Mouse (Mus musculus) stomach, embryonic 16.5 days (tissue): ENCODE results near the gene Tctn3. TPM values are rescaled to one million over a fixed set of nuclear protein-coding genes. Genes with fewer than 3 reads are reported as not detected.
"Not testable (repeated sequence)": the region's sequence is repeated elsewhere in the genome, so short reads cannot be mapped to it uniquely, and the experiment has no call there.

Experiments used
- ATAC-seq: fragments of 200-750 bp; cut with Nextera tagmentation; 2 replicates; pipeline ENCODE4 v1.8.0; 2017; ENCODE audit warnings: moderate number of reproducible peaks, moderate TSS enrichment; ENCODE audit not compliant: insufficient read depth, low FRiP score
- H3K27ac ChIP-seq: fragments of 300-500 bp; sonication (generic); 2 replicates; pipeline ENCODE4 v1.5.1; 2014; ENCODE audit warnings: low read length
- H3K27me3 ChIP-seq: fragments of 300-500 bp; sonication (generic); 2 replicates; pipeline ENCODE4 v1.6.1; 2014; ENCODE audit warnings: low read length, control low read depth, mixed read lengths; ENCODE audit not compliant: control insufficient read depth, insufficient read depth
- H3K36me3 ChIP-seq: fragments of 300-500 bp; sonication (generic); 2 replicates; pipeline ENCODE4 v1.6.1; 2014; ENCODE audit warnings: low read length; ENCODE audit not compliant: control insufficient read depth, insufficient read depth
- H3K4me1 ChIP-seq: fragments of 300-500 bp; sonication (generic); 2 replicates; pipeline ENCODE4 v1.6.1; 2014; ENCODE audit warnings: low read length, control low read depth, mixed read lengths; ENCODE audit not compliant: control insufficient read depth, insufficient read depth
- H3K4me2 ChIP-seq: fragments of 300-500 bp; sonication (generic); 2 replicates; pipeline ENCODE4 v1.6.1; 2014; ENCODE audit warnings: low read depth, low read length, mixed read lengths
- H3K4me3 ChIP-seq: fragments of 300-500 bp; sonication (generic); replicated peaks from 2 replicates; pipeline ENCODE4 v1.5.1; 2014; ENCODE audit warnings: mild to moderate bottlenecking, low read length
- H3K9ac ChIP-seq: fragments of 300-500 bp; sonication (generic); 2 replicates; pipeline ENCODE4 v1.6.1; 2014; ENCODE audit warnings: low read length
- H3K9me3 ChIP-seq: fragments of 300-500 bp; sonication (generic); replicated peaks from 2 replicates; pipeline ENCODE4 v1.6.1; 2016; ENCODE audit warnings: low read length, control low read depth; ENCODE audit not compliant: control insufficient read depth
- WGBS: fragments of 180-500 bp; shearing (Covaris S2); extraction: QIAGEN DNeasy Blood & Tissue Kit; methylation state at CpG from one replicate; pipeline ENCODE4 v1.1.7; 2014; 5-methylcytosine and 5-hydroxymethylcytosine counted together
- polyA plus RNA-seq: library from polyadenylated mRNA; unstranded; fragments of >200 nt; fragmentation: Nextera tagmentation; extraction: Ambion mirVana; gene quantifications from 2 replicates; pipeline ENCODE4 v1.2.1, GENCODE M21; 2015

Gene Tctn3
- polyA plus RNA-seq, 1 experiment from 2014 or later, result 9.2 TPM

DNA sequence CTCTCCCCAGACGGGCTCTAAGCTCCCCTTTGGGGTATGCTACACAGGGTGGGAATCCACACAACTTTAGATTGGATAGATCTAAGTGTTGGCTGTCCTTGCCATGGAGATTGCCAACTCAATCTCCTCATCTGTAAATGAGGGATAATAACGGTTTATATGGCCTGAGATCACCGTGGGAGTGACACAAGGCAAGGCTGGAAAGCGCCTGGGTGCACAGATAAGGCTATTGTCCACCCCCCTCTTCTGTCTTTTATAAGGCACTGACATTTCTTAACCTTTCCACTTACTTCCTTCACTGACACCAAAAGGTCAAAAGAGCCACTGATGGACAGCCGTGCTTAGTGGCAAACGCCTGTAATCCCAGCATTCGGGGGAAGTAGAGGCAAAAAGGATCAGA lies 25.1 kb downstream of the Tctn3 start:
- WGBS, result 56% methylated on average over 7 of the region's 7 CpGs
- H3K36me3 ChIP-seq, result no peaks in the 10 kb centered on the region
- H3K27ac ChIP-seq, result no peak overlapping the region
- H3K9me3 ChIP-seq, result no peaks in the 10 kb centered on the region
- H3K4me3 ChIP-seq, result peak overlapping the region; percentile 91
- 0 out of 2 replicates have a peak, but pooled peaks cover 7% of the 10 kb centered on the region for H3K4me1 ChIP-seq
- H3K27me3 ChIP-seq, result no peaks in the 10 kb centered on the region
- H3K9ac ChIP-seq, result no peak overlapping the region
- ATAC-seq, result no peak
- H3K4me2 ChIP-seq, result peak overlapping the region; percentile 95

DNA sequence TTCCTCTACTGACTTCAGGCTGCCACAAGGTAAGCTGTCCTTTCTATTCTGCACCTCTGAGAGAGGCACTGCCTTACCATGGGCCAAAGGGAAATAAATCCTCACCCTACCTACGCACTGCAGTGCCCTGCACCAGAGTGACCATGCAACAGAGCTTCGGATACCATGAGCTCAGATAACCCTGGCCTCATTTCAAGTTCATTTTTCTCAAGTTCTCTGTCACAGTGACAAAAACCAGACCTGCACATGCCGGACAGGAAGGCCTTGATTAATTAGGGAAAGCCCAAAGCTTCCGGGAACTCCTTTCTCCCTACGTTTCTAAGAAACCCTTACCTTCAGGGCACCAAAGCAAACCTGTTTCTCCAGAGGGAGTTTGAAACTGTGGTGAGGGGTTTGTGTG lies 30.4 kb downstream of the Tctn3 start:
- no peak overlapping the region for H3K4me3 ChIP-seq
- no peaks in the 10 kb centered on the region for H3K27me3 ChIP-seq
- 39% methylated on average over 5 of the region's 5 CpGs for WGBS
- no peaks in the 10 kb centered on the region for H3K9me3 ChIP-seq
- no peak overlapping the region for H3K9ac ChIP-seq
- 0 out of 2 replicates have a peak, but pooled peaks cover under 1% of the 10 kb centered on the region for H3K4me1 ChIP-seq
- ATAC-seq, result no peak
- no peak overlapping the region for H3K27ac ChIP-seq
- peaks cover 12% of the 10 kb centered on the region for H3K36me3 ChIP-seq
- no peak overlapping the region for H3K4me2 ChIP-seq

DNA sequence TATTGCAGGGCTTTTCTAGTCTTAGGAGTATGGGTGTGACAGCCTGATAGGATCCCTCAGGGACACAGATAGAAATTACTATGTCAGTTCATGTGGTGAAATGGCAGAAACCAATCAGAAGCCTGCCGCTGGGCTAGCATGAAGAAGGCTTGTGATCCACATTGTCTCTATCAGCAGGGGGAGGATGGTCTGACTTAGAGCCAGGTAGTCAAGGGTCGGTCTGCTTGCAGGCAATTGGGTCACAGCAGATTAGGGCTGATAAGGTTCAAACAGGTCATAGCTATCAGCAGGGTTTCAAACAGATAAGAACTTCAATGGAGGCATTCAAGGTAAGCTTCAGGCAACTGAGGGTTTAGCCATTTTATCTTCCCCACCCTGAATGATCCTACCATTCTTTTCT lies 31.1 kb downstream of the Tctn3 start:
- peaks cover 14% of the 10 kb centered on the region for H3K36me3 ChIP-seq
- H3K27ac ChIP-seq, result no peak overlapping the region
- no peak for ATAC-seq
- no peak overlapping the region for H3K4me3 ChIP-seq
- 75% methylated on average over 2 of the region's 2 CpGs for WGBS
- H3K9ac ChIP-seq, result no peak overlapping the region
- H3K4me1 ChIP-seq, result no peaks in the 10 kb centered on the region
- H3K9me3 ChIP-seq, result no peaks in the 10 kb centered on the region
- H3K4me2 ChIP-seq, result no peak overlapping the region
- H3K27me3 ChIP-seq, result no peaks in the 10 kb centered on the region

DNA sequence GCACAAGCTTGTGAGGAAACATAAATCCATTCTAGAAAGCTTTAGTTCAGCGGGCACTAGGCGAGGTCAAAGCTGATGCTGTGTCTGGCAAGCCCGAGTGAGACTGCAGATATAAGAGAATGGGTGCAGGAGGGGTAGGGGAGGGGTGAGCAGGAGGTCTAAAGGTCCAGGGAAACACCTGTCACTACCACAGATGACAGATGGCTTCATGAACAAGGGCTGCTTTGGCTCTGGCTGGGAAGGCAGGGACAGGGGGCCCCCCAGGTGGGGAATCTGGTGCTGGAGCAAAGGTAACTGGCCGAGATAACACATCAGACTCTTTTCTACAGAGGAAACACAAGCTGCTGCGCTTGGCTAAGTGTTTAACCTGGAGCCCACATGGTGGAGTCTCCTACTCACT lies 36.6 kb downstream of the Tctn3 start:
- WGBS, result 51% methylated on average over 5 of the region's 5 CpGs
- H3K36me3 ChIP-seq, result peaks cover 31% of the 10 kb centered on the region
- H3K4me1 ChIP-seq, result no peaks in the 10 kb centered on the region
- no peak overlapping the region for H3K4me2 ChIP-seq
- peaks cover 4% of the 10 kb centered on the region; the same call in 1 of the 2 replicates for H3K9me3 ChIP-seq
- ATAC-seq, result peak; percentile 81
- no peaks in the 10 kb centered on the region for H3K27me3 ChIP-seq
- H3K9ac ChIP-seq, result no peak overlapping the region
- H3K27ac ChIP-seq, result peak overlapping the region; percentile 26
- no peak overlapping the region for H3K4me3 ChIP-seq

DNA sequence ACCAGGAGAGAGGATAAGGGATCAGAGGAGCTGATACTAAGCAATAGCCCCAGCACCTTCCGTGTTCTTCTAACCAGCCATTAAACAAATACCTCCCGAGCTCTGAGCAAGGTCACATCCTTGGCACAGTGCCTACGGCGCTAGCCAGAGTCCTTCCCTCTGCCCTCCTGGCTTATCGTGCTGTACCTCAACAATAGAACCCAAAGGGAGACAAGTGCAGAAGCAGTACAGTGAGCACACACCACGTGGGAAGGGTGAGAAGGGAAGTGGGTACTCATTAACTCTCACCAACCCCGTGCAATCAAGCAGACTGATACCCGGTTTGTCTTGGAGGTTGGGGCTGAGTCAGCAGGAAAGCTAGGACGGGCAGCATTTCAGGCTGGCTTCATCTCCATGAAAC lies 41.3 kb downstream of the Tctn3 start:
- Histone ChIP-seq H3K4me2 (no peak overlapping the region), H3K4me1 (no peaks in the 10 kb centered on the region), H3K27me3 (no peaks in the 10 kb centered on the region), H3K27ac (0 out of 2 replicates have a peak overlapping the region, but pooled peaks have one; percentile 41), H3K36me3 (peaks cover 37% of the 10 kb centered on the region), H3K9ac (no peak overlapping the region), H3K9me3 (peaks cover 12% of the 10 kb centered on the region), H3K4me3 (no peak overlapping the region)
- WGBS, result 85% methylated on average over 9 of the region's 9 CpGs
- ATAC-seq, result peak; percentile 94

DNA sequence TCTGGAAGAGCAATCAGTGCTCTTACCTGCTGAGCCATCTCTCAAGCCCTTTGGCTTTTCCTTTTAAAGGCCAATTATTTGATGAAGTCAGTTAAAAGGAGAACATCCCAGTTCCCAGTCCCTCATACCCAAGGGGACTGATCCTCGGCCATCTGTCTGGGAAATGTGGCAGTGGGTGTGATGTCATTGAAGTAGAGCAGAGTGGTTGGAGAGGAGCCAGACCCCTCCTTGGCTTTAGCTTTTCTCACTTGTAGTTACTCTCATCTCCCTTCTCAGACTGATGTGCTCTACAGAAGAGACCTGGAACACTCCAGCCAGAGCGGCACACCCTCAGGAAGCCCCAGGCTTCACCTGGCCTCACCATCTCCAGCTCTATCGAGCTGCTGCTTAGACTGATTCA lies 44.4 kb downstream of the Tctn3 start:
- H3K4me3 ChIP-seq, result no peak overlapping the region
- H3K36me3 ChIP-seq, result peaks cover 39% of the 10 kb centered on the region
- H3K9me3 ChIP-seq, result peaks cover 12% of the 10 kb centered on the region
- no peak overlapping the region for H3K9ac ChIP-seq
- H3K4me1 ChIP-seq, result no peaks in the 10 kb centered on the region
- 80% methylated on average over 3 of the region's 3 CpGs for WGBS
- no peak for ATAC-seq
- no peaks in the 10 kb centered on the region for H3K27me3 ChIP-seq
- H3K27ac ChIP-seq, result no peak overlapping the region
- H3K4me2 ChIP-seq, result no peak overlapping the region

DNA sequence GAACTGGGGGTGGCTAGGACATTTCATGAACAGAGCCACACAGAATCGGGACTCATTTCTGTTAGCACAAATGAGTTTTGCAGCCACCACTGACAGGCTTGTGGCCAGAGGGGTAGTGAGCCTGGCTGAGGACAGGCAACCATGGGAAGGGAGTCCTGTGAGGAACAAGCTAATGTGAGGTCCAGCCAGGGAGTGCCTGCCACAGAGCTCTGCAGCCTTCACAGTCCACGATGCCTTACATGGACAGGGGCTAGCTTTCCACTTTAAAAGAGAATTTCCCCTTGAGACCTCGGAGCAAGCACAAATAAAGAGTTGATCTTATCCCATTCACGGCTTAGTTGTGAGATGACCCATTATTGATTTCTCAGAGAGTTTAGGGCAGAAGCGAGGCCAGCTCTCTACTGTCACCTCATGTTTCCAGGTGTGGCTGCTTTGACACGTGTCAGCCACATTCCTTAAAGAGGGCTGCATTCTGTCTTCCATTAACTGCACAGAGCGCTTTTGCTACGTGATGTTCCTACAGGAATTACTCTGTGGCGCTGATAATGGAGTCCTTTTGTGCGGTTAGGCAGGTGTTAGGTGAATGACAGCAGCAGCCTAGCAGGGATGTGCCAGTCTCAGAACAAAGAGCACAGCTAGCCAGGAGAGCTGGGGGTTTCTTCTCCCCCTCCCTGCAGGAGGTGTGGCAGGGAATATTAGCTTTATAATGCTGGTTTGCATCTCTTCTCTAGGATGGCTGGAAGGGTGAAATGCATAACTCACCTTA lies 48.0 kb downstream of the Tctn3 start:
- WGBS, result 81% methylated on average over 10 of the region's 10 CpGs
- no peaks in the 10 kb centered on the region for H3K4me1 ChIP-seq
- no peak overlapping the region for H3K4me3 ChIP-seq
- no peaks in the 10 kb centered on the region for H3K27me3 ChIP-seq
- H3K4me2 ChIP-seq, result no peak overlapping the region
- no peaks in the 10 kb centered on the region for H3K9me3 ChIP-seq
- no peak for ATAC-seq
- H3K27ac ChIP-seq, result no peak overlapping the region
- H3K36me3 ChIP-seq, result peaks cover 21% of the 10 kb centered on the region
- H3K9ac ChIP-seq, result no peak overlapping the region

DNA sequence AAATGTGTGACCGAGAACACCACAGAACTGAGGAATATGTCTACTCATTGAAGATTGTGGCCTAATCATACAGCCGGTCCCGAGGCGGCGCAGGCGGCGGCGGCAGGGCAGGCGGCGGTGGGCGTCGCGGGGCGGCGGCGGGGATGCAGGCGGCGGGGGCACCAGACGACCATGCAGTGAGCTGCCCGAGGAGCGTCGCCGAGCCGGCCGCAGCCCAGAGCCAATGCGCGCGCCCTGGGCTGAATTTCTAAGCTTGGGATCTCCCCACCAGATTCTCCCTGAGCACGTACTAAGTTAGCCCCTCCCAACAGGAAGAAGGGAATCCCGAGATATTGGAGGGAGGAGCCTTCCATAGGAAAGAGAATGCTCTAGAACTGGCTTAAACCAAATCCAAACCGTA lies 50.5 kb downstream of the Tctn3 start:
- not testable (repeated sequence) for ATAC-seq, H3K27ac ChIP-seq, H3K9ac ChIP-seq, H3K4me2 ChIP-seq, H3K27me3 ChIP-seq, H3K9me3 ChIP-seq, H3K4me1 ChIP-seq, H3K4me3 ChIP-seq
- WGBS, result 70% methylated on average over 12 of the region's 31 CpGs
- peaks cover 31% of the 10 kb centered on the region for H3K36me3 ChIP-seq

DNA sequence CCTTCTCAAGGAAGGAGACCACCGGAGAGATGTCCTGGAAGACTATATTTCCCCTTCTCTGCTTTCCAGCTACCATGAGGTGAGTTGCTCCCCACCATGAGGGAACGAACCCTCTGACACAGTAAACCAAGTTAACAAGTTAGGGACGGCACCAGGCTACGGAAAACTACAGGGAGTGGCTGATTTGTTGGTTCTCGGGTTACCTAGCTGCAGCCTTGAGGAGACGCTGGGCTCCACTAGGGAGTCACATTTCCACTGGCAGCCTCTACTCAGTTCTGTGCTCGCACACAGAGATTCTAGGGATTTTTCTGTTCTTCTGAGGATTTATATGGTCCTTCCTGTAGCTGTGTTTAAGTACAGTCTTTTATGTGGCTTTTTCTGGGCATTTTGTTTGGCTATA lies 56.0 kb downstream of the Tctn3 start:
- no peaks in the 10 kb centered on the region for H3K9me3 ChIP-seq
- no peak for ATAC-seq
- WGBS, result 81% methylated on average over 7 of the region's 7 CpGs
- peaks cover 5% of the 10 kb centered on the region; the same call in 1 of the 2 replicates for H3K4me1 ChIP-seq
- H3K36me3 ChIP-seq, result peaks cover 25% of the 10 kb centered on the region
- H3K27ac ChIP-seq, result no peak overlapping the region
- no peaks in the 10 kb centered on the region for H3K27me3 ChIP-seq
- no peak overlapping the region for H3K4me2 ChIP-seq
- no peak overlapping the region for H3K9ac ChIP-seq
- no peak overlapping the region for H3K4me3 ChIP-seq
